Mouse (Mus musculus) CH12F3 (cell line): ENCODE data around the gene Clpp.

Source experiments
- in situ Hi-C: fragments of 300-500 bp; cut with MboI; formaldehyde crosslinking; loops from 2 replicates; pipeline ENCODE4 v1.14.3; 2020; ENCODE audit warnings: low sequenced_read_pairs

Clpp gene

DNA sequence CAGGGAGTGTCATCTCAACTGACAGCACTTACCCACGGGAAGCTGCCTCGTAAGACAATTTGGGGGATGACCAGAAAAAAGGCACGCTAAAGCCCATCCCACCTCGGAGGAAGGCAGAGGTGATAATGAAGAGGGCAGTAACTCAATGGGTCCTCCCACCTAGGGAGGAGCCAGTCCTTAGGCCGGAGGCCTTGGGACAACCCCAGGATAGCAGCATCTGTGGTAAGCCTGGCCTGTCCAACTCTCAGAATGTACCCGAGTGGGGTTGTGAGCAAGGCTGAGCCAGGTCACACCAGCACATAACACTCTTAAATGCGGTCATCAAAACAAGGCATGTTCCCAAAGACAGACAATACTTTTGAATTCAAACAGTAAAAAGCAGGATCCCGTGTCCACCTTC is 39.6 kb downstream of the Clpp start:
- in situ Hi-C loops, result no loop called here

GRCm38 (mm10) chr17:57030931-57031660 is 41.0 kb downstream of the Clpp start, which contains the start of gene Khsrp:
TSS of gene Khsrp (minus strand) at chr17:57031522.
- in situ Hi-C loops, result no loop called here

DNA sequence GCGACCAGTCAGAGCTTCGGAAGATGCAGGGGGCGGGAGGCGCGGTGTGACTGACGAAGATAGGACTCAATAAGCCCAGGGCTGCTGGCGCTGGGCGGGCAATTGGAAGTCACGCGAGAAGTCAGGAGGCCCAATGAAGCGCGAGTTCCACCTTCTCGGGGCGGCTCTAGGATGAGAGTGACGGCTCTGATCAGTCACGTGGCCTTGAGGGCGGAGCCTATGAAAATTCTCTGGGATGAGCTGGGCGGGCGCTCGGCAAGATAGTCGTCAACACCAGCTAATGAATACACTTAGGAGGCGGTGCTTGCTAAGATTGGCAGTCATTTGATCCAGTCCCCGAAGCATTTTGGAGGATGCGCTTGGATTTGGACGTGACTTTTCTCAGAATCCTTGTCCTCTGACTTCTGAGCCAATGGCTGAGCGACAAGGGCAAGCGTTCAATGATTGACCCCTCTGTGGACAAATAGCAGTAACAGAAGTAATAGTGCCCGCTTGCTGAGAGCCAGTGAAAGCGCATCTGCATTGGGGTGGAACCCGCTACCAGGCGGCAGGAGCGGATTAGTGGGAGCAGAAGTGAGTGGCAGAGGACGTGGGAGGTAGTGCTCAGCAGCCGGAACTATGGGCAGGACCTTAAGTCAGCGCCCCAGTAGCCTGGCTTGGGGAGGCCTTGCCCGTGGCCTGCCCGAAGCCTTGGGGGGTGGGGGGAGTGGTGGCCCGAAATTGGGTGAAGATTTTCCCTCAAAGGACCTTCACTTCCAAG is 41.7 kb downstream of the Clpp start:
- in situ Hi-C loops, result no loop called here

DNA sequence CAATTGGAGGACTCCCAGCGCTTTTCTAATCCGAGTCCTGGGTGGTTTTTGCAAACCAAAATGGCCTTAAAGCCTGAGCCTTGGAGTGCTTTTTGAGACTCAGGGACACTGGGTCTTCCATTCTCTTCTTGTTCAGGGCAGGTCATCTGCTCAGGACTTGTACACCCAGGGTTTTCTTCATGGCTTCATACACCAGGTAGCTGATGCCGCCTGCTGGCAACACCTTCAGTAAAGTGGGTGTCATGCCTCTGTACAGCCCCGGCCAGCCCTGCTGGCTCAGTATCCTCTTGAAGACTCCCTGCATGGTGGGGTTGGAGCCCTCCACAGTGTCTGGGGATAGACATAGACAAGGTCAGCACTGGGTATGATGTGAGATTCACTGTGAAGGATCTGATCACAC is 42.7 kb downstream of the Clpp start:
- in situ Hi-C loops, result no loop called here

- in situ Hi-C loops, result no loop called here
Observed at GRCm38 (mm10) chr17:57038978-57039377, 48.9 kb downstream of the Clpp start.

- in situ Hi-C loops, result no loop called here
Observed at GRCm38 (mm10) chr17:57041554-57041953, 51.4 kb downstream of the Clpp start, which contains the start of gene Slc25a41. TSS of gene Slc25a41 (minus strand) at chr17:57041654.
